Mouse (Mus musculus): ENCODE measurements around the gene Add1. TPM values are rescaled to one million over a fixed set of nuclear protein-coding genes. Genes with fewer than 3 reads are reported as not detected.
"Not testable (repeated sequence)": the region's sequence is repeated elsewhere in the genome, so short reads cannot be mapped to it uniquely, and the experiment has no call there.

Gene Add1
- total RNA-seq, 4 experiments from 2014 or later, result 59.0 to 71.9 (median 66.0) TPM

DNA sequence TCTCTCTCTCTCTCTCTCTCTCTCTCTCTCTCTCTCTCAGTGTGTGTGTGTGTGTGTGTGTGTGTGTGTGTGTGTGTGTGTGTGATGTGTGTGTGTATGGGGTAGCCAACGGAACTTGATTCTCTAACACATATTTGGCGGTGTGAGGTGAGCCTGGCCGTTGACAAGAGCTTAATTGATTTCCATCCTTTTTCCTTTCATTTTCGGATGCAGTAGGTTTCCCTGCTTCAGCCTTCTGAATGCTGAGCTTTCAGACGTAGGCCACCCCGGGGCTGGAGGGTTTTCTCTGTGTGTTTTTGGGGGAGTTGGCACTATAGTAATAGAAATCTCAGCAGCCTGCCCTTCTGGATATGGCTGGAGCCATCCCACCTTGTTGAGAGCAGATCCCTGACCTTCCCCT lies 23.2 kb upstream of the Add1 start:
- DNase-seq (ENCODE audit: low spot score in 2 of 2), result no peak

DNA sequence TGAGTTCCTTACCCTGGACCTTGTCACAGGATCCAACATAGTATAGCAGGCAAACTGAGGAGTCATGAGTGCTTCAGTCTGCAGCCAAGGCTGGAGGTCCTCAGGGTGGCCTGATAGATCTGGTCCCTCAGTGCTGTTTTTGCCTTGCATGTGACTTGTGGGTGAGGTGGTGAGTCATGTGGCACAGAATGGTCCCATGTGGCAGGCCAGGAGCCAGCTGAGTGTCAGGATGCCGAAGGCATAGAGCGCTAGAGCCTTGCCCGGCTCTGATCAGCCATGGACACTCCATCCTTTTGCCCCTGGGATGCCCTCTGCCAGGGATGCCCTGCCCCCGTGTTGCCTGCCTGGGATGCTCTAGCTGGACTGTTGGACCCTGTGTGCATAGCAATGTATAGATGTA lies 21.6 kb upstream of the Add1 start:
- DNase-seq (ENCODE audit: low spot score in 2 of 2), result no peak

DNA sequence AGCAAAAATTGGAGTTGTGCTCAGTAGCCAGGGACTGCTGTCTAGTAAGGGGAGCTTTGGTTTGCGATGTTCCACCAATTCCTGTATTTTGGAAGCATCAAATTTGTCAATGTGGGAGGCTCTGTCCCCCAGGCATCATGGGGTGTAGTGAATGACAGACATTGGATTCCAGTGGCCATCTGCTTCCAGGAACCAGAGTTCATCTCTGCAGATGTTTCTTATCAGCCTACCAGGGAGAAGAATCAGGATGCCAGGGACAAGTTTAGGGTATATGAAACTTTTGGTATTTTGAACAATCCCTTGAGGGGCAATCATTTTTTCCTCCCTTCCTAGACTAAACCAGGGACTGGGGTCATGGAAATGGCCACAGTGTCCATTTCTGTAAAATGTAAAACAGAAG lies 9.6 kb upstream of the Add1 start:
- DNase-seq (ENCODE audit: low spot score in 2 of 2), result no peak

- DNase-seq (ENCODE audit: low spot score in 2 of 2), result no peak
These were observed 9.2 kb upstream of the Add1 start for GRCm38 (mm10) chr5:34564291-34564690.

DNA sequence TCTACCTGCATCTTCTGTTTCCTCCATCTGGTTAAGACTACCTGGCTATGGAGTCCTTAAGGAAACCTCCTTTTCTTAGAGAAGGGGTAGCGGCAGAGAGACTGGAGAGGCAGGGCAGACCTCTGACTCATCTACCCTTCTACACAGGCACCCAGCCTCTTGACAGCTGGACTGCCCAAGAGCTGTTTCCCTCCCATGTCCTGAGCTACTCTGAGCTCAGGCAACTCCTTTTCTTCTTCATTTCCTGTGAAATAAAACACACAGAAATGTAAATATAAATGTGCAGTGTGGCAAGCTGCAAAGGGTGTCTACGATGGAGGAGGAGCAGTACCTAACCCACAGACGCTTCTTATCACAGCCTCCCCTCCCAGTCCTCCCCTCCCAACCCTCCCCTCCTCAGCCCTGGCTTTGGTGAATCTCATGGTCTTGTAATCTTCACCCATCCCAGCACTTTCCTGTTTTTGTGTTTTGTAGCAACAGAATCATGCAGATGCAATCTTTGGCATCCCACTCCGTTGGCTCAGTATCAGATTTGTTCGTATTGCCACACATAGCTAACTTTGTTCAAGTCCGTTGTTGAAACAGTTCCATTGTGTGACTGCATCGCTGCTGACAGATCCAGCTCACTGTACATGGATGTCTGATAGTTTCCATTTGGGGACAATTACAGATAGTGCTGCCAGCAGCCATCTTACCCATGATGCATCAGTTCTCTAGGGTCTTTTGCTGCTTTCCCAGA lies 7.8 kb upstream of the Add1 start:
- peak; percentile 64 to 65 for DNase-seq (ENCODE audit: low spot score in 2 of 2)

GRCm38 (mm10) chr5:34571551-34571950 lies 1.9 kb upstream of the Add1 start:
- no peak for DNase-seq (ENCODE audit: low spot score in 2 of 2)

DNA sequence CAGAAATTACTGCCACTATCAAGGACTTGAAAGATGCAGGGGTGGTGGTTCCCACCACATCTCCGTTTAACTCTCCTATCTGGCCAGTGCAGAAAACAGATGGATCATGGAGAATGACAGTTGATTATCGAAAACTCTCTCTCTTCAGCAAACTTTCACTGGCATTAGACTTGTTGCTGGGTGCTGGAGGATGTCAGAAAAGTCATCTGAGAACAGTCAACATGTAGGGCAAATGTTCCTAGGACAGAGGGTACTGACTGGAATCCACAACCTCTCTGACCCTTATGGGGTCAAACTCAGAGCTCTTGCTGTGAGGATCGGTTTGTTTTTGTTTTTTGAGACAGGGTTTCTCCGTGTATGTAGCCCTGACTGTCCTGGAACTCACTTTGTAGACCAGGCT lies 896 bp upstream of the Add1 start:
- DNase-seq (ENCODE audit: low spot score in 2 of 2), result not testable (repeated sequence)

- DNase-seq (ENCODE audit: low spot score in 2 of 2), result no peak
These were observed 1.3 kb downstream of the Add1 start for GRCm38 (mm10) chr5:34574721-34575120.

GRCm38 (mm10) chr5:34576286-34576685 lies 2.8 kb downstream of the Add1 start:
- DNase-seq (ENCODE audit: low spot score in 2 of 2), result no peak

- no peak for DNase-seq (ENCODE audit: low spot score in 2 of 2)
These were observed 4.7 kb downstream of the Add1 start for GRCm38 (mm10) chr5:34578038-34578655.

- no peak for DNase-seq (ENCODE audit: low spot score in 2 of 2)
These were observed 5.9 kb downstream of the Add1 start for GRCm38 (mm10) chr5:34579377-34579776.

GRCm38 (mm10) chr5:34581671-34582313 lies 8.3 kb downstream of the Add1 start:
- DNase-seq (ENCODE audit: low spot score in 2 of 2), result not testable (repeated sequence)

GRCm38 (mm10) chr5:34582314-34582675 lies 8.8 kb downstream of the Add1 start:
- no peak for DNase-seq (ENCODE audit: low spot score in 2 of 2)

DNA sequence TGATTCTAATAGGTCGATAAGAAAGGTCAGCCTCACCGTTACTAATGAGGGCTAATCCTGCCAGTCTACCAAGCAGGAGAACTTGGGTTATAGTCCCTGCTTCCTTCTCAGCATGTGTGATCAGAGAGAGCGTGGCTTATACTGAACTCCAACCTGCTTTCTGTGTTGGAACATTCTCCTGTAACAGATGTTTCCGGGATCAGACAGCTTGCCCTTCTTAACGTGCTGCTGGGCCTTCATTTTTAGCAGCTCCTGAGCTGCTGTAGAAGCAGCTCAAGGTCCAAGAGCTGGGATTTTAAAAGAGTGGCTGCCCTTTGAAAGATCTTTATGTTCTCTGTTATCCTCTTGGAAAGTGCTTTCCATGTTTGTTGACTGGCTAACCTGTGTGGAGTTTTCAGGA lies 11.8 kb downstream of the Add1 start:
- DNase-seq (ENCODE audit: low spot score in 2 of 2), result no peak

- no peak for DNase-seq (ENCODE audit: low spot score in 2 of 2)
These were observed 14.4 kb downstream of the Add1 start for GRCm38 (mm10) chr5:34587881-34588280.

DNA sequence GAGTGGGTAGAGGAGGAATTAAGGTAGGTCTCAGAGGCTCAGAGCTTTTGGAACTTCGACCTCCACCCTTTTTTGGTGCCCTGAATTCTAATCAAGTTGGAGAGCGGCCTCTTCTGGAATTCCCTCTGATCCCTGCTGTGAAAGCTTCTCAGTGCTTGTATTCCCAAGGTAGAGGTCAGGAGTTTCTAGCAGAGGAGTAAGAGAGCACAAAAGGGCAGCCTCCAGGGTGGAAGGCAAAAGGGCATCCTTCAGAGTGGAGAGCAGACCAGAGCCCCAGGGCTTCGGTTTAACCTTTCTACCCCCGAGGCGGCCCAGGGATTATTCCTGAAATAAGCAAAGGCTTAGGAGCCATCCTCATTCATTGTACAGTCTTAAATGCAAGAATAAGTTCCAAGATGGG lies 16.6 kb downstream of the Add1 start:
- DNase-seq (ENCODE audit: low spot score in 2 of 2), result no peak

DNA sequence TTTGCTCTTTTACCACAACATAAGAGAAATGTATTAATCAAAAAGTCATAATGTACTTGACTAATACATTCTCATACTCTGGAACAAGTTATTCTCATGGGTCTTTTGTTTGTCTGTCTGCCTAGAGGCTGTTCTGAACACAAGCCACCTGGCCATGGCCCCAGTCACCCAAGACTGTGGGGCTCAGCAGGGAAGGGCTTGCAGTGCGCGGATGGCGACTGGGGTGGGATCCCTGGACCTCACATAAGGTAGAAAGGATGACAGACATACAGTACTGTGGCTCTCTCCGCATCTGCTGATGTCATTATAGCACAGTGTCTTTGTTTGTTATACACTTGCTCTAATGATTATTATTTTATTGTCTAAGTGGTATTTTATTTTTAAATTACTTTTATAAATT lies 17.2 kb downstream of the Add1 start:
- DNase-seq (ENCODE audit: low spot score in 2 of 2), result no peak

DNA sequence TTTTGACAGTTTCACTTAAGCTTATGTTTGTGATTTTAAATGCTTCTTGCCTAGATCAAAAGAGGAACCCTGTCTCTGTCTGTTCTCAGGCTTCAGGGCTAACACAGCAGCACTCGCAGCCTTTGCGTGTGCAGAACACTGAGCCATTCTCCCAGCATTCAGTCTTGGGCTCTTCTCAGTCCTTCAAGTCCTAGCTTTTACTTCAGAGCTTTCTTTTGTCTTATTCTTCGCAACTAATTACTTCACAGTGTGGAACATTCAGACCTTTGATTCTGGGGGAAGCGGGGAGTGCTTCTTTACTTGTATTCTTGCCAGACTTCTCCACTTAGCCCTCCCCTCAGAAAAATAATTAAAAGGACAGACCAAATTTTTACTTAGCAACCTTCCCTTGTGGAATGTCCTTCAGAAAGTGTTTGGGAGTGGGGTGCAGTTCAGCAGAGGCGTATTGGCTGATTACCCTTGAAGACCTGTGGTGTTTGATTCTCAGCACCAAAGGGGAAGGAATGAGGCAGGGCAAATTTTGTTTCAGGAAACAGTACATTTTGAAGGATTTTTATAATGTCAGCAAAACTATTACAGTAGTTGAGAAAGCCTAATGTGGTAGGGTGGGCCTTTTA lies 18.0 kb downstream of the Add1 start:
- DNase-seq (ENCODE audit: low spot score in 2 of 2), result no peak

- not testable (repeated sequence) for DNase-seq (ENCODE audit: low spot score in 2 of 2)
These were observed 18.8 kb downstream of the Add1 start for GRCm38 (mm10) chr5:34592224-34592623.

DNA sequence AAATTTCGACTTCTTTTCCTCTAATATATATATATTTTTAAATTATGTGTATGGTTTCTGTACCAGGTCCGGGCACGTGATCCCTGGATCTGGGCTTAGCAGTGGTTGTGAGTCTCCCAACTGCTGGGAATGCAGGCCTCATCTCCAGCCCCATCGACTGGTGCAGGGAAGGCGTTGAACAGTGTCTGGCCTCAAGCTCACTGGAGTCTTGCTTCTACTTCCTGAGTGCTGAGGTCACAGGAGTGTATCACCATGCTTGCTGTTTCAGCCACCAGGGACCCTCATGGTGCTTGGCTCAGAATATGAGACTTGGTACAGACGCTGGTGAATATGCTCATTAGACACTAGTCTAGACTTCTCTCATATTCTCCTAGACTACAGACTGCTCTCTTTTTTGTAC lies 19.2 kb downstream of the Add1 start:
- DNase-seq (ENCODE audit: low spot score in 2 of 2), result no peak

- DNase-seq (ENCODE audit: low spot score in 2 of 2), result no peak
These were observed 19.8 kb downstream of the Add1 start for GRCm38 (mm10) chr5:34593202-34593727.

GRCm38 (mm10) chr5:34604576-34604975 lies 31.1 kb downstream of the Add1 start:
- no peak for DNase-seq (ENCODE audit: low spot score in 2 of 2)

Data from gastrocnemius, adult 8-10 months (tissue).